Mouse (Mus musculus) ES-E14 (cell line): ENCODE measurements at regions not wholly inside any gene's neighbourhood (a gene's known extent, or its start where the extent isn't known, plus 50 kb on each side); places are given as distances from the start of the nearest gene placed in this dataset.

Source experiments
- CHD2 ChIP-seq: IDR thresholded peaks from 2 replicates; pipeline ENCODE4 v1.6.1; 2014; ENCODE audit warnings: mild to moderate bottlenecking, low read depth, low read length, inconsistent platforms
- HCFC1 ChIP-seq: IDR thresholded peaks from 2 replicates; pipeline ENCODE4 v1.6.1; 2012; ENCODE audit warnings: low read length, inconsistent platforms, borderline replicate concordance; ENCODE audit not compliant: insufficient read depth
- MAFK ChIP-seq: IDR thresholded peaks from 2 replicates; pipeline ENCODE4 v1.6.1; 2014; ENCODE audit warnings: mild to moderate bottlenecking, low read depth, low read length, inconsistent platforms; ENCODE audit not compliant: insufficient read depth
- ZC3H11A ChIP-seq: IDR thresholded peaks from 2 replicates; pipeline ENCODE4 v1.6.1; 2012; ENCODE audit warnings: low read depth, mild to moderate bottlenecking, inconsistent platforms, low read length, borderline replicate concordance
- ZNF384 ChIP-seq: IDR thresholded peaks from 2 replicates; pipeline ENCODE4 v1.6.1; 2012; ENCODE audit warnings: low read depth, low read length, inconsistent platforms

- TF ChIP-seq ZNF384 (no peak), HCFC1 (no peak), ZC3H11A (no peak), CHD2 (no peak), MAFK (no peak)
Observed at GRCm38 (mm10) chr14:106387671-106388070, 281.7 kb downstream of the Trim52 start.
